Mouse (Mus musculus) lung, embryonic 14.5 days (tissue): ENCODE data around the gene Rhbg. TPM values are rescaled to one million over a fixed set of nuclear protein-coding genes. Genes with fewer than 3 reads are reported as not detected.
"Not testable (repeated sequence)": the region's sequence is repeated elsewhere in the genome, so short reads cannot be mapped to it uniquely, and the experiment has no call there.

Experiments
- ATAC-seq: fragments of 200-750 bp; cut with Nextera tagmentation; 2 replicates; pipeline ENCODE4 v1.8.0; 2017; ENCODE audit warnings: mild to moderate bottlenecking, moderate TSS enrichment, moderate library complexity; ENCODE audit not compliant: insufficient read depth
- DNase-seq: peaks from one replicate; pipeline ENCODE4 v3.0.0-alpha.2; 2015
- H3K27ac ChIP-seq: fragments of 300-500 bp; sonication (generic); 2 replicates; pipeline ENCODE4 v1.5.1; 2014; ENCODE audit warnings: low read depth, mild to moderate bottlenecking, moderate library complexity
- H3K27me3 ChIP-seq: fragments of 300-500 bp; sonication (generic); 2 replicates; pipeline ENCODE4 v1.6.1; 2014; ENCODE audit warnings: low read length, control low read depth; ENCODE audit not compliant: insufficient read depth
- H3K36me3 ChIP-seq: fragments of 300-500 bp; sonication (generic); 2 replicates; pipeline ENCODE4 v1.6.1; 2014; ENCODE audit warnings: control low read depth; ENCODE audit not compliant: insufficient read depth
- H3K4me1 ChIP-seq: fragments of 300-500 bp; sonication (generic); 2 replicates; pipeline ENCODE4 v1.6.1; 2014; ENCODE audit warnings: antibody characterized with exemption, control low read depth; ENCODE audit not compliant: insufficient read depth
- H3K4me2 ChIP-seq: fragments of 300-500 bp; sonication (generic); 2 replicates; pipeline ENCODE4 v1.6.1; 2014; ENCODE audit warnings: mild to moderate bottlenecking
- H3K4me3 ChIP-seq: fragments of 300-500 bp; sonication (generic); 2 replicates; pipeline ENCODE4 v1.5.1; 2014; ENCODE audit warnings: low read depth, low read length
- H3K9ac ChIP-seq: fragments of 300-500 bp; sonication (generic); 2 replicates; pipeline ENCODE4 v1.6.1; 2014
- H3K9me3 ChIP-seq: fragments of 300-500 bp; sonication (generic); 2 replicates; pipeline ENCODE4 v1.6.1; 2016; ENCODE audit warnings: low read depth, low read length, control low read depth
- CTCF ChIP-seq: IDR thresholded peaks from 2 replicates; pipeline ENCODE4 v1.5.1; 2016; ENCODE audit warnings: antibody characterized with exemption, low read depth
- WGBS: fragments of 180-500 bp; shearing (Covaris S2); extraction: QIAGEN DNeasy Blood & Tissue Kit; methylation state at CpG from one replicate; pipeline ENCODE4 v1.1.7; 2014; 5-methylcytosine and 5-hydroxymethylcytosine counted together
- polyA plus RNA-seq: library from polyadenylated mRNA; unstranded; fragments of >200 nt; fragmentation: Nextera tagmentation; extraction: Ambion mirVana; gene quantifications from 2 replicates; pipeline ENCODE4 v1.2.1, GENCODE M21; 2014

The Rhbg gene
- polyA plus RNA-seq, 1 experiment from 2014 or later, result not detected

DNA sequence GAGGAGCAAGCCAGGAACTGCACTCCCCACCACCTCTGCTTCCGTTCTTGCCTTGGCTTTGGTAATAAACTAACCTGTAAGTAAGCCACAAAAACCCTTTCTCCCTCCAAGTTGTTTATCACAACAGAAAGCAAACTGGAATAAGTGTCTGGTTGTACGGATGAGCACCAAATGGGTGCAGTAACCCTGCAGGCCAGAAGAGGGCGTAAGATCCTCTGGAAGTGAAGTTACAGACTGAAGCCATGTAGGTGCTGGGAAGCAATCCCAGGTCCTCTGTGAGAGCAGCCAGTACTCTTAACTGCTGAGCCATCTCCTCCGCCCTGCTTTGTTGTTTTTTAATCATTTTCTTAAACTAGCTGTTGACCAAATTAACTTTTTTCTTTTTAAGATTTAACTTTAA is 19.5 kb upstream of the Rhbg start:
- no peaks in the 10 kb centered on the region for H3K4me1 ChIP-seq
- TF ChIP-seq CTCF, result 0 out of 2 replicates have a peak, but pooled peaks have one; percentile 20
- no peak for ATAC-seq
- H3K4me3 ChIP-seq, result no peak overlapping the region
- no peak overlapping the region for H3K27ac ChIP-seq
- no peak overlapping the region for H3K9ac ChIP-seq
- 90% methylated on average over 4 of the region's 4 CpGs for WGBS
- no peak for DNase-seq
- no peak overlapping the region for H3K4me2 ChIP-seq
- no peaks in the 10 kb centered on the region for H3K9me3 ChIP-seq
- no peaks in the 10 kb centered on the region for H3K27me3 ChIP-seq
- H3K36me3 ChIP-seq, result no peaks in the 10 kb centered on the region

DNA sequence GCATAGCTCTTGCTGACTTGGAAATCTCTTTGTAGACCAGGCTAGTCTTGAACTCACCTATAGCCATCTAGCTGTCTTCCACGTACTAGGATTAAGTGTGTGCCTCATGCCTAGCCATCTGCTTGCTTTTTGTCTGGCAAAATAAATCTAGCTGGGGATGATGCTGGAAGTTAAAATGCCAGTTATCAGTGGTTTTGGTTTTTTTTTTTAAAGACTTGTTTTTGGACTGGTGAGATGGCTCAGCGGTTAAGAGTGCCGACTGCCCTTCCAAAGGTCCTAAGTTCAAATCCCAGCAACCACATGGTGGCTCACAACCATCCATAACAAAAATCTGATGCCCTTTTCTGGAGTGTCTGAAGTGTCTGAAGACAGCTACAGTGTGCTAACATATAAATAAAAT is 17.4 kb upstream of the Rhbg start:
- DNase-seq (no peak), ATAC-seq (no peak)
- no peaks in the 10 kb centered on the region for H3K4me1 ChIP-seq
- no peak overlapping the region for H3K27ac ChIP-seq
- TF ChIP-seq CTCF, result no peak
- no peak overlapping the region for H3K4me3 ChIP-seq
- no peaks in the 10 kb centered on the region for H3K9me3 ChIP-seq
- H3K4me2 ChIP-seq, result no peak overlapping the region
- H3K27me3 ChIP-seq, result no peaks in the 10 kb centered on the region
- H3K9ac ChIP-seq, result no peak overlapping the region
- H3K36me3 ChIP-seq, result no peaks in the 10 kb centered on the region
- WGBS, result 90% methylated on average over 3 of the region's 3 CpGs

DNA sequence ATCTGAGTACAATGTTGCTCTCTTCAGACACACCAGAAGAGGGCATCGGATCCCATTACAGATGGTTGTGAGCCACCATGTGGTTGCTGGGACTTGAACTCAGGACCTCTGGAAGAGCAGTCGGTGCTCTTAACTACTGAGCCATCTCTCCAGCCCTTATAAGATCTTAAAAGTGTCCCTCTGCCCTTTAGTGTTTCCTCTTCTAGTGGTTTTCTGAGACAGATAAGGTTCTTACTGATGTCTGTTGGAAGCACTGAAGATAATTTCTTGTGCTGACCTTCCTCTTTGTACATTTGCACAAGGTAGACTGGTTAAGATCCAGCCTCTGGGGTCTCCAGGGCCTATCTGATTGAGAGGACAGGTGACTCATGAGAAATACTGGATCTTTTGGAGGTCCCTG is 16.8 kb upstream of the Rhbg start:
- H3K27me3 ChIP-seq, DNase-seq, ATAC-seq, H3K9ac ChIP-seq, H3K9me3 ChIP-seq, H3K4me1 ChIP-seq, H3K27ac ChIP-seq, H3K36me3 ChIP-seq, H3K4me2 ChIP-seq, H3K4me3 ChIP-seq: not testable (repeated sequence)
- WGBS, result 79% methylated on average over 2 of the region's 2 CpGs

DNA sequence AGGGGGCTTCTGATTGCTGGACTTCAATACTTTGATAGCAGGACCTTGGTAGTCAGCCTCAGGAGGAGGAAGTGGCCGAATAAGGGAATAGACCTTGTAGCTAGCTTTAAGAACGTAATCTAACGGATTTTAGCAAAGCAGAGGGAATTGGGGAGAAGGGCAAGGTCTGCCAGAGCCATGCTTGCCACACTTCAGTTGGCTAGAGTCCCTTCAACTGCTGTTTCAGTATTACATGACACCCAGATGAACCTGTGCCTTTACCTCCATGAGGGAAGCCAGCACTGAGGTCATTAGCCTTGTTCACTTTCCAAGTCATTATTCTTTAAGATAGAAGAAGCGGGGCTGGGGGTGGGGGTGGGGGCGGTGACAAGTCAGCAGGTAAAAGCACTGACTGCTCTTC is 14.5 kb upstream of the Rhbg start:
- no peak overlapping the region for H3K9ac ChIP-seq
- H3K4me1 ChIP-seq, result no peaks in the 10 kb centered on the region
- no peak for DNase-seq
- WGBS, result 81% methylated on average over 5 of the region's 5 CpGs
- no peak for TF ChIP-seq CTCF
- no peak overlapping the region for H3K4me2 ChIP-seq
- no peaks in the 10 kb centered on the region for H3K9me3 ChIP-seq
- ATAC-seq, result no peak
- H3K36me3 ChIP-seq, result no peaks in the 10 kb centered on the region
- no peaks in the 10 kb centered on the region for H3K27me3 ChIP-seq
- no peak overlapping the region for H3K4me3 ChIP-seq
- no peak overlapping the region for H3K27ac ChIP-seq

DNA sequence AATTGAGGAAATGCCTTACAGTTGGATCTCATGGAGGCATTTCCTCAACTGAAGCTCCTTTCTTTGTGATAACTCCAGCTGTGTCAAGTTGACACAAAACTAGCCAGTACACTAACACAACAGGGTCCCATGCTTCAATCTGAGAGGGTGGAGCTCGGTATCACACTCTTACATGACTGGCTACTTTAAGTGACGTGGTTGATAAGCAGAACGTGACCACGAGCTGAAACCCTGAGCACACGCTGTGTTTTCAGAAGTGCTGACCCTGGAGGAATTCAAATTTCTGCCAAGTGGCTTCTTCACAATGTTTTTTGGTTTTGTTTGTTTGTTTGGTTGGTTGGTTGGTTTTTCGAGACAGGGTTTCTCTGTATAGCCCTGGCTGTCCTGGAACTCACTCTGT is 13.5 kb upstream of the Rhbg start:
- DNase-seq, H3K27me3 ChIP-seq, H3K9ac ChIP-seq, ATAC-seq, H3K4me1 ChIP-seq, H3K36me3 ChIP-seq, H3K9me3 ChIP-seq, H3K4me3 ChIP-seq, H3K4me2 ChIP-seq, H3K27ac ChIP-seq: not testable (repeated sequence)
- WGBS, result 70% methylated on average over 6 of the region's 6 CpGs

DNA sequence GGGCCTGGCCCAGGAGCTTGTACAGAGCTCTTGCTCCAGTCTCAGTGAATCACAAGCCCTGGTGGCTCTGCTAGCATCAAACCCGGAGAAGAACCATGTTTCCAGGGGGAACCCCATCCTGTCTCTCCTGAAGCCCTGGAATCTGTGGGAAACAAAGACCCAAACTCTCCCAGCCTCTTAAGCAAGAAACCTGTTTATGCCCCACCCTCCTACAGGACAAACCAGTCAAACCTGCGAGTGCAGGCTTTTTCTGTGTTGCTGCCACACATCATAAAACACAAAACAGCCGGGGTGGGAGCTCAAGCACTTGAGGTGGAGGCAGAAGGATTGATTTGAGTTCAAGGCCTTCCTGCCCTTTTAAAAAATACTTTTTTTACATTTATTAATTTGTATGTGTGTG is 7.8 kb upstream of the Rhbg start:
- no peak for ATAC-seq
- Histone ChIP-seq H3K36me3 (no peaks in the 10 kb centered on the region), H3K4me1 (no peaks in the 10 kb centered on the region), H3K9me3 (no peaks in the 10 kb centered on the region), H3K4me3 (no peak overlapping the region), H3K27ac (no peak overlapping the region), H3K27me3 (no peaks in the 10 kb centered on the region; the same call in 1 of the 2 replicates), H3K4me2 (no peak overlapping the region), H3K9ac (no peak overlapping the region)
- WGBS, result 59% methylated on average over 3 of the region's 3 CpGs
- no peak for DNase-seq
- no peak for TF ChIP-seq CTCF

DNA sequence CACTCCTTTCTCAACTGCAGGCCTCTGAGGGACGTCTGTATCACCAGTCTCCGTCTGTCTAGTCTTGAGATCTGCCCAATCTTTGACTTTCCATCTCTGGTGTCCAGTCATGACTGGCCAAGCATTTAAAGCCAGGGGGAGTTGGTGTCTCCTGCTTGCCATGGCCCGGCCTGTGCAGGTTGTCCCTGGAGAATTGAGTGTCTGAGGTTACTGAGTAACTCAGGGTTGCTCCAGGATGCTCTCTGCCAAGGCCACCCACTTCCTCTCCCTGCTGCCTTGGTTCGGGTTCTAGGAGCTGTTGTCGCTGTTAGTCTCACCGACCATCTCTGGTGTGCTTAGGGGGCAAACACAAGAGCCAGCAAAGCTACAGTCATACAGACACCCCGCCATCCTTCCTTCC is 1.9 kb upstream of the Rhbg start:
- no peak for ATAC-seq
- H3K4me1 ChIP-seq, result no peaks in the 10 kb centered on the region
- no peaks in the 10 kb centered on the region for H3K36me3 ChIP-seq
- 48% methylated on average over 7 of the region's 7 CpGs for WGBS
- H3K4me3 ChIP-seq, result no peak overlapping the region
- no peak overlapping the region for H3K4me2 ChIP-seq
- no peak for DNase-seq
- H3K9ac ChIP-seq, result no peak overlapping the region
- no peak overlapping the region for H3K27ac ChIP-seq
- no peak for TF ChIP-seq CTCF
- H3K9me3 ChIP-seq, result no peaks in the 10 kb centered on the region
- peaks cover 33% of the 10 kb centered on the region for H3K27me3 ChIP-seq

DNA sequence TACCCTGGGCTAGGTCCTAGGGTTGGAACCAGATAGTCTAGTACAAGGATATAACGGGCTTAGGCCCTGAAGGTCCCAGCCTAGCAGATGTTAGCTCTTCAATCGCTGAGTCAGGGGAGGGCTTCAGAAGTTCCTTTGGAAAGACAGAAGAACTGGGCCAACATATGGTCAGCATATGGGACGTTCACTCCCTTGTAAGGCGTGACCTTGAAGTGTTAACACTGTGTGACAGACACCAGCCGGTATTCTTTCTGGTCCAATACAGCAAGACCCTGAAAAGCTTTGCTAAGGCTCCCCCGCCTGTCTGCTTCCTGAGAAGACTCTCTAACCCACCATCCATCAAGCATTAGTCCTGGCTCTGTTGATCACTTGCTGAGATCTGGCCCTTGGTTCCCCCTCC is 1.4 kb upstream of the Rhbg start:
- no peak overlapping the region for H3K4me2 ChIP-seq
- no peak overlapping the region for H3K4me3 ChIP-seq
- TF ChIP-seq CTCF, result no peak
- peaks cover 33% of the 10 kb centered on the region for H3K27me3 ChIP-seq
- no peak overlapping the region for H3K27ac ChIP-seq
- ATAC-seq (peak; percentile 93), DNase-seq (peak; percentile 80)
- H3K9me3 ChIP-seq, result no peaks in the 10 kb centered on the region
- H3K9ac ChIP-seq, result no peak overlapping the region
- no peaks in the 10 kb centered on the region for H3K36me3 ChIP-seq
- WGBS, result 38% methylated on average over 6 of the region's 6 CpGs
- H3K4me1 ChIP-seq, result no peaks in the 10 kb centered on the region
